Mouse (Mus musculus) layer of hippocampus, postnatal 36 days (tissue): ENCODE measurements at regions not wholly inside any gene's neighbourhood (a gene's known extent, or its start where the extent isn't known, plus 50 kb on each side); places are given as distances from the start of the nearest gene placed in this dataset.

ENCODE experiments used
- DNase-seq, 2 experiments: peaks; one replicate each; pipeline ENCODE4 v3.0.0; 2022

DNA sequence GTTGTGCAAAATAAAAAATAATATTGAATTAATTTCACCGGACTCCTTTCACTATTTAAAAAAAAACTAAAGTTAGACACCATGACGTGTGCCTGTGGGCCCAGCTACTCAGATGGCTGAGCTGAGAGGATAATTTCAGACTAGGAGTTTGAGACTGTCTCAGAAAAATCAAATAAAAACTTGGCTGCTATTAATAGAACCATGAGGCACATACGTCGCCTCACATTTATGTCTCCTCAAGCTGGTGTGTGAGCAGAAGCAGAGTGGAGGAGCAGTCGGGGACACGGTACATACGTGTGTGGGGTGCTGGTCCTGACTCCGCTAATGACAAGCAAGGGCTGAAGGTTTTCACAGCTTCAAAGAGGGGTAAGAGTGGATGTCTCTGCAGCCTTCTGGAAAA is 52.8 kb upstream of the Dmrtb1 start:
- DNase-seq, result no peak

DNA sequence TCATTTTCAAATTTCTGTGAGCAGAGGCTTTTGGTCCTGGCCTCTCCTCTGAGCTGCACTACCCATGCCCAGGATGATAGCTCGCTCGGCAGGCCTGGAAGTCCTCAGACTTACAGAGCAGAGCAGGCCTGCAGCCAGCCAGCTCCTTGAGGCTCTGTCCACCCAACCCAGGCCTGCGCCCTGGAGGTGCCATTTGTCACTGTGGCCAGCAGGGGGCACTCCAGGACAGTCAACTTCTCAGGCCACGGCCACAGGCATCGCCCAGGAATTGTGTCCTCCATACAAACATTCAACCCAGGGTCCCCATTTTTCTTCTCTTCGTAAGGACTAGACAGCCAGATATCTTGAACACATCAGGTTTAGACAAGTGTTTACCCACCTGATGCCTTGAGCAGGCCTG is 53.9 kb upstream of the Dmrtb1 start:
- peak; percentile 82 to 87 for DNase-seq

DNA sequence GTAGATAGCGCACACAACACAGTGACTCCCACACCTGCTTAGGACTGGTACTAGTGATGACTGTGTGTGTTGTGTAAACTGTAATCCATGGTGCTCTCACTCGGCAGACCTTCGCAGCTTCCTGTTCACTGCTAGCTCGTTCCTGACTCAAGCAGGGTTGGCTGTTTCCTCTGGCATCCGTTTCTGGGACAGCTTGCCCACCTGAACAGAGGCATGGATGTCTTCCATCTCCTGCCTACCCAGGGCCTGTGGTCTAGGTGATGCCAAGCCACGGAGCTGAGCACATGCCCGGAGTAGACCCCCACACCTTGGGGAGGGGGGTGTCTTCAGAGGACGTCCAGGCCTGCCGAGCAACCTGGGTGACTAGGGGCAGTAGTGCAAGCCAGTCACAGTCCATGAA is 54.7 kb upstream of the Dmrtb1 start:
- no peak for DNase-seq

DNA sequence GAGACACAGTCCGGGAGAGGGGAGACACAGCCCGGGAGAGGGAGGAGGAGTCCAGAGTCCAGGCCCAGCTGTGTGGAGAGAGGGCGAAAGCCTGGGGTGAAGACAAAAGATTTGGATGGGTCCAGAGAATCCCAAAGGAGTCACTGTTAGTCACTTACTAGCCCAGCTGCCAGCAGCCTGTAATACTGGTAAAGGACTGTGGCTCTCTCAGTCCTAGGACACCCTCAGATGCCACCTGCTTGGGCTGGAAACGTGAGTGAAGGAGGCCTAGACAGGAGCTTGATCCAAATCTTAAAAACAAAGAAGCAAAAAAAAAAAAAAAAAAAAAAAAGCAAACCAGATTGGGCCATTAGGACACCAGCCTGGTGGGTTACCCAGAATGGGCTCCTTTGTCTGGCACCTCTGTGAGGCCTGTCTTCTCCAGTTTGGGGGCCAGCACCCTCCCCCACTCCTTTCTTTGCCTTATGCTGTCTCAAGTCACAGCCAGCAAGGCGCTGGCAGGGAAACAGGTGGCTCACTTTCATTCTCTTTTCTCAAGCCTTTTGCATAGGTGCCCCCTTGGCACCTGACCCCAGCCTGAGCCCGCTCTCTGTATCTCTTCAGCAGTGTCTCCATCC is 55.9 kb upstream of the Dmrtb1 start:
- DNase-seq, result no peak

DNA sequence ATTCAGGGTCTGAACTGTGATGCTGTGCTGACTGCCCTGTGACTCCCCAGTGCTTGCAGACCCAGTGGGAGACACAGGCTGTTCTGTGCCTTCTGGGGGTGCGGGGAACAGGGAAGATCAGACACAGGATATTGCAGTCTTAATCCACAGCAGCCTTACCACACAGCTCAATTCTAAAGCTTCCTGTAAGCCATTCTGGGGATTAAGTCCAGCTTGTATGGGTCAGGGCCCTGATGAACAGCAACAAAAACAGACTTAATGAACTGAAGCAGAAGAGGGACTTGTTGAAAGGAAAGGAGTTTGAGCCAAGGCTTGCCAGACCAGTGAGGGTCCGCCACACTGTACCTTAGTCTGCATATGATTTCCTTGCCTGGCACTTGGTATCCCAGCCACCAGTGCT is 58.4 kb upstream of the Lrp8 start:
- no peak for DNase-seq

DNA sequence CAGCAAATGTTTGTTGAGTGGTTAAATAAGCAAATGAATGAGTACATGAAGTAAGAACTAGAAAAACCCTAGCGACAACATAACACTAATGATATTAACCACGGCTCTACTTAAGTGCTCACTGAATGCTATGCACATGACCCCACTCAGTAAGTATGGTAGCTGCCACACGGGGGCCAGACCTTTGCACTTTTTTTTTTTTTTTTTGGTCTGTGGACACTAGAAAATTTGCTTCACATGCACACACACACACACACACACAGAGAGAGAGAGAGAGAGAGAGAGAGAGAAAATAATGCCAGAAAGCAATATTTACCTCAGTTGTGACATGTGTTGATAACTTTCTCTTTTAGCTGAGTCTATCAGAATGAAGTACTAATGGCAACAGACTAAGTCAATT is 55.7 kb upstream of the Lrp8 start:
- no peak for DNase-seq

DNA sequence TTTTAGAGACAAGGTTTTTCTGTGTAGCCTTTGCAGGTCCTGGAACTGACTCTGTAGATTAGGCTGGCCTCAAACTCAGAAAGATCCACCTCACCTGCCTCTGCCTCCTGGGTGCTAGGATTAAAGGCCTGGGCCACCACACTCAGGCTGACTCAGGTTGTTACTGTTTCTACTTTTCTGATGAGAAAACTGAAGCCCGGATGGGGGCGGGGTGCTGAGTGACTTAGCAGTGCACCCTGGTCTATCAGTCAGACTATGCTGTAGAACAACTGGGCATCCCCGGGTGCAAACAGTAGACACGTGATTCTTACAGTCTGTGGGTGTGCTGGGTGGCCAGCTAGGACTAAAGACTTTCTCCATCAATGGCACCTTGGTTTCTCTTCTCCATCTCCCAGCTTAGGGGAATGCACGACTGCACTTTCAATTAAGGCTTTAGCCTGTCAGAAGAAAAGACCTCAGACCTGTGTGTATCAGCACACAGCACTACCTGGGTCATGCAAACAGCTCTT is 55.1 kb upstream of the Lrp8 start:
- DNase-seq, result no peak

DNA sequence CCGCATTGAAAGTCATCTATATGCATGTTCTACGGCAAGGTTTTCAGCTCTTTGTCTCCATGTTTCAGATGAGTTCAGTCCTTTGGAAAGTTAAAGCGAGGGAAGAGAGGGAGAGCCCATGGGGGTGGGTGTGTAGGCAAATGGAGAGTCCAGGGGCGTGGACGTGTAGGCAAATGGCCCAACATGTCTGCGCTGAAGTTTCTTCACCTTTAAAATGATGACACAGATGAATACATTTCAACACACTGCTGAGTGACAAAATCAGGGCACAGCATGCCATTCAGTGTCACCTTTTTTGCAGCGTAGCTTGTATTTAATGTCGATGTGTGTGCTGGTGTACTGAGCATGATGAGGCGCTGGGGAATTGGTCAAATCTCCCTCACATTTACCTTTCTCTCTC is 54.6 kb upstream of the Lrp8 start:
- no peak for DNase-seq

DNA sequence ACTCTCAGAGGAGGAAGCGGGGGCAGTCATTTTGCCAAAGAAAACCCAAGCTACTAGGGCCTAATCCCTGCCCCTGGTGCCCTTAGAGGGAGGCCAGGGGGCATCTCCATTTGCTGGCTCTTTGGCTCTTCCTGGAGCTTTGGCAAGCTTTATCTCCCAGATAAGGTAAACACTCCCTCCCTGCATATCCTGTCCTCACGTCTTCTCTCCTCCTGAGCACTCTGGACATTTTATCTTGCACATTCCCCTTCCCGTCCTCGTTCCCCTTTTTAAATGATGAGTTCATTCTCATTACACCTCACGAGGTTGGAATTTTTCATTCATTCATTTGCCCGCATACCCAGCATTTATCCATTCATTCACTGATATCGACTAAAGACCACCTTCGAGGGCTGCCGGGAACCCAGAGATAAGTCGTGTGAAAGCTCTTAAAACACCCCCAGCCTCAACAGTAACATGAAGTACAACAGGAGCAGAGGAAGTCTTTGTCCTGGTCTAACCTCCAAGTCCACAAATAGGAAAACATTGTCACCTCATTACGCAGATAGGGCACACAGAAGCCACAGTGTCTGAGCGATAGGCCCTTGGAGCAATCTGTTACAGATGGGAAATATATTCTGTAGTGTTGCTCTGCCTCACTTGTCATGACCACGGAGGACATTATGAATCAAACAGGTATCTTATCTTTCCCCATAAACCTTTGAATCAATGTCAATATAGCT is 54.0 kb upstream of the Lrp8 start:
- no peak for DNase-seq

DNA sequence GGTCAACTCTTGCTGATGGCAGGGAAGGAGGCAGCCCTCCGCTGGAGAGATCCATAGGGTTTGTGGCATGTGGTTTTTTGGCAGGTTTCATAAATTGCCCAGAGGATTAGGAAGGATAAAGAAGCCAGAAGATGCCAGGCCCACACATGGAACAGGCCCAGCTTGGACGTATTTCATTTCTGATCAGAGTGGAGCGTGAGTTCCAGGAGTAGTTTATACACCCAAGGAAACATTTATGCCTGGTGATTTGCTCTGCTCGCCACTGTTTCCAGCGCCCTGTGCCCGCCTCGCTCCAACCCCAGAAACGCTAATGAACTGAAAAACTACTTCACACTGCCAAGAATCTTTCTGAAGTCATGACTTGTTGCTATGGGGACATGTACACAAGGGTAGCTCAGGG is 53.0 kb upstream of the Lrp8 start:
- no peak for DNase-seq

DNA sequence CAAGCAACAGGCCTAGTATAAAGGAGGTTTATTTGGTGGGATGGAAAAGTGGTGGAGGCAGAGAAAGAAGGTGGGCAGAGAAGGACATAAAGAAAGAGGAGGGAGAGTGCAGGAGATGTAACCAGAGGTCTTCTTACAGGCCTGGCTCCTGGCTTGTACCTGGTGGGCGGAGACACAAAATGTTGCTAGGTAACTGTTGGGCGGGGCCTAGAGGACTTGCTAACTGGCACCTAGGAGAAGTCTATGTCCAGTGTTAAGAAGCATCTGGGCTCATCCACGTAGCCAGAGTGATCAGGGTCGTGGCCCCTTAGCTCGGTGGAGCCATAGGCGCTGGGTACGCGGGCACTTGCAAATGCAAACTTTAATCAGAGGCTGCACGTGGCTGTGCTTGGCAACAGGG is 52.0 kb upstream of the Lrp8 start:
- DNase-seq, result no peak
